Mouse (Mus musculus): ENCODE results near the gene Trem1.

DNA sequence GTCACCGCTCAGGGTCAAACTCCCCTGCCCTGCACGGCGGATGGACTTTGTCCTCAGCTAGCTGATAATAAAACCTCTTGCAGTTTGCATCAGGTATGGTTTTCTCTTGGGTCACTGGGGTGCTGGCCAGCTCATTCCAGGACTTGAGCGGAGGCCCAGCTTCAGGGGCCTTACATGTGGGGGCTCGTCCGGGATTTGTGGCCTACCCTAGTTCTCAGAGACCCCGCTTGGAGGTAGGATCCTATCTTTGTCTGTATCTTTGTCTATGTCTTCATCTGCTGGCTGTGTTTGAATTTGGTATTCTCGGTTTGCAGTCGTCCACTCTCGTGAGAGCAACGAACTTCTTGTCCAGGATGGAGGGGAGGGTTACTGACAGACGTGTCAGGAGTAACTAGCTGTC lies 29.5 kb upstream of the Trem1 start:
- TF ChIP-seq CHD2 (IDR thresholded peaks at IDR 0.05; ENCODE audit: low read depth, low read length) (no peak), ZC3H11A (IDR thresholded peaks at IDR 0.05; ENCODE audit: borderline replicate concordance, low read depth, low read length) (no peak), MAFK (IDR thresholded peaks at IDR 0.05; ENCODE audit: insufficient read depth, low read depth, low read length) (no peak)

Data from ES-E14 (cell line).